15 mouse cellular contexts compared by ENCODE assay signal in genomic region chr7:49351596-49352258, GRCm38 (mm10).
DNase-seq lines count a peak whose midpoint lies in the region; ATAC-seq and TF ChIP-seq lines count a peak whose summit lies in the region.
"Had no signal": no experiment of that assay in that cellular context is flagged by ENCODE, and none has a peak within 500 bp of the region (broad histone marks: within the 10 kb centered on the region; RNA-seq: fewer than 3 reads in every experiment).

No protein-coding gene starts in this region.

- peak; percentile 56; the same call in 1 of the 2 replicates for ATAC-seq in intestine, embryonic 14.5 days (replicated peaks; ENCODE audit: low FRiP score, low TSS enrichment, low read depth)
- ATAC-seq in intestine, postnatal 0 days: no peak
- ATAC-seq in neural tube, embryonic 13.5 days (ENCODE audit: low read depth): no peak; the same call in 1 of the 2 replicates
- no peak for ATAC-seq in neural tube, embryonic 15.5 days (ENCODE audit: low FRiP score)
- ATAC-seq in limb, embryonic 12.5 days (ENCODE audit: insufficient number of reproducible peaks, insufficient read depth, low FRiP score, low TSS enrichment, low read depth): peak; percentile 84
- ATAC-seq in megakaryocyte, adult 5-6 weeks (ENCODE audit: poor library complexity, severe bottlenecking): no peak
- ATAC-seq: Patski had no signal

- H3K27ac ChIP-seq in intestine, embryonic 14.5 days (ENCODE audit: low read depth): no peak overlapping the region
- H3K27ac ChIP-seq in intestine, postnatal 0 days (ENCODE audit: low read depth, low read length): no peak overlapping the region
- peak overlapping the region; percentile 38; the same call in 1 of the 2 replicates for H3K27ac ChIP-seq in neural tube, embryonic 13.5 days (replicated peaks)
- no peak overlapping the region for H3K27ac ChIP-seq in neural tube, embryonic 15.5 days (replicated peaks)
- peak overlapping the region; percentile 73 for H3K27ac ChIP-seq in limb, embryonic 12.5 days
- H3K27ac ChIP-seq: embryonic facial prominence, embryonic 15.5 days; gastrocnemius, adult 2 months had no signal

- TF ChIP-seq CTCF in intestine, postnatal 0 days (IDR thresholded peaks at IDR 0.05; ENCODE audit: low read depth): no peak

- intact Hi-C loops in heart, postnatal 10 days (cut with DNase I): no loop called here

- H3K9me3 ChIP-seq in intestine, embryonic 14.5 days (ENCODE audit: control insufficient read depth, low read length): no peaks in the 10 kb centered on the region
- H3K9me3 ChIP-seq in intestine, postnatal 0 days (ENCODE audit: control insufficient read depth): no peaks in the 10 kb centered on the region
- H3K9me3 ChIP-seq in neural tube, embryonic 13.5 days: no peaks in the 10 kb centered on the region
- no peaks in the 10 kb centered on the region for H3K9me3 ChIP-seq in neural tube, embryonic 15.5 days (replicated peaks)
- no peaks in the 10 kb centered on the region for H3K9me3 ChIP-seq in limb, embryonic 12.5 days
- H3K9me3 ChIP-seq: embryonic facial prominence, embryonic 15.5 days had no signal

- no peak overlapping the region for H3K9ac ChIP-seq in intestine, embryonic 14.5 days (ENCODE audit: low read length)
- H3K9ac ChIP-seq in intestine, postnatal 0 days (ENCODE audit: low read depth, low read length): no peak overlapping the region
- no peak overlapping the region for H3K9ac ChIP-seq in neural tube, embryonic 13.5 days
- H3K9ac ChIP-seq in neural tube, embryonic 15.5 days (replicated peaks): no peak overlapping the region
- no peak overlapping the region for H3K9ac ChIP-seq in limb, embryonic 12.5 days (replicated peaks)
- H3K9ac ChIP-seq: embryonic facial prominence, embryonic 15.5 days had no signal

- no peak overlapping the region for H3K4me3 ChIP-seq in intestine, embryonic 14.5 days (ENCODE audit: low read depth, low read length)
- H3K4me3 ChIP-seq in intestine, postnatal 0 days (ENCODE audit: low read depth, low read length): no peak overlapping the region
- no peak overlapping the region for H3K4me3 ChIP-seq in neural tube, embryonic 13.5 days
- H3K4me3 ChIP-seq in neural tube, embryonic 15.5 days (replicated peaks): no peak overlapping the region
- H3K4me3 ChIP-seq in limb, embryonic 12.5 days (replicated peaks): no peak overlapping the region
- H3K4me3 ChIP-seq: embryonic facial prominence, embryonic 15.5 days; gastrocnemius, adult 2 months; myocyte had no signal

- H3K27me3 ChIP-seq in intestine, embryonic 14.5 days (replicated peaks; ENCODE audit: control insufficient read depth, insufficient read depth, low read length): no peaks in the 10 kb centered on the region
- H3K27me3 ChIP-seq in intestine, postnatal 0 days (replicated peaks; ENCODE audit: control insufficient read depth, insufficient read depth, low read length): no peaks in the 10 kb centered on the region
- no peaks in the 10 kb centered on the region for H3K27me3 ChIP-seq in neural tube, embryonic 13.5 days
- no peaks in the 10 kb centered on the region for H3K27me3 ChIP-seq in neural tube, embryonic 15.5 days (replicated peaks)
- H3K27me3 ChIP-seq in limb, embryonic 12.5 days: no peaks in the 10 kb centered on the region
- H3K27me3 ChIP-seq: embryonic facial prominence, embryonic 15.5 days; Patski had no signal

- no peak overlapping the region for H3K4me2 ChIP-seq in intestine, embryonic 14.5 days (ENCODE audit: low read length)
- no peak overlapping the region for H3K4me2 ChIP-seq in intestine, postnatal 0 days (replicated peaks; ENCODE audit: low read depth)
- no peak overlapping the region for H3K4me2 ChIP-seq in neural tube, embryonic 13.5 days
- no peak overlapping the region for H3K4me2 ChIP-seq in neural tube, embryonic 15.5 days
- no peak overlapping the region for H3K4me2 ChIP-seq in limb, embryonic 12.5 days
- H3K4me2 ChIP-seq: embryonic facial prominence, embryonic 15.5 days had no signal

- H3K36me3 ChIP-seq in intestine, embryonic 14.5 days (ENCODE audit: control insufficient read depth, insufficient read depth, low read length): no peaks in the 10 kb centered on the region
- H3K36me3 ChIP-seq in intestine, postnatal 0 days (ENCODE audit: control insufficient read depth, insufficient read depth): peaks cover 3% of the 10 kb centered on the region; the same call in 1 of the 2 replicates
- no peaks in the 10 kb centered on the region for H3K36me3 ChIP-seq in neural tube, embryonic 13.5 days
- no peaks in the 10 kb centered on the region for H3K36me3 ChIP-seq in neural tube, embryonic 15.5 days
- no peaks in the 10 kb centered on the region for H3K36me3 ChIP-seq in limb, embryonic 12.5 days
- H3K36me3 ChIP-seq: embryonic facial prominence, embryonic 15.5 days had no signal

- DNase-seq in intestine, embryonic 14.5 days (ENCODE audit: low spot score): no peak
- no peak for DNase-seq in heart, postnatal 10 days
- DNase-seq in cerebellum, postnatal 10 days: no peak
- DNase-seq: adrenal gland, postnatal 36 days; cerebellum, adult 18-20 months; gastrocnemius, adult 2 months; kidney, postnatal 14 days had no signal

- WGBS in intestine, embryonic 14.5 days: 69% methylated on average over 11 of the region's 11 CpGs
- WGBS in intestine, postnatal 0 days: 62% methylated on average over 11 of the region's 11 CpGs
- 35% methylated on average over 11 of the region's 11 CpGs for WGBS in neural tube, embryonic 13.5 days
- WGBS in neural tube, embryonic 15.5 days: 35% methylated on average over 11 of the region's 11 CpGs
- 56% methylated on average over 11 of the region's 11 CpGs for WGBS in limb, embryonic 12.5 days

- H3K4me1 ChIP-seq in intestine, embryonic 14.5 days (replicated peaks; ENCODE audit: control insufficient read depth, insufficient read depth, low read length): no peaks in the 10 kb centered on the region
- no peaks in the 10 kb centered on the region for H3K4me1 ChIP-seq in intestine, postnatal 0 days (replicated peaks; ENCODE audit: control insufficient read depth, insufficient read depth, low read length)
- peaks cover 63% of the 10 kb centered on the region for H3K4me1 ChIP-seq in neural tube, embryonic 13.5 days (replicated peaks)
- peaks cover 42% of the 10 kb centered on the region for H3K4me1 ChIP-seq in neural tube, embryonic 15.5 days
- H3K4me1 ChIP-seq in limb, embryonic 12.5 days (replicated peaks): peaks cover 9% of the 10 kb centered on the region

Comparison
In these comparisons a context has a peak if more than half of its experiments do, and no peak if none do; other contexts are left out.
1. ATAC-seq: peak in intestine, embryonic 14.5 days (single experiment) and limb, embryonic 12.5 days (single experiment); none in intestine, postnatal 0 days (single experiment), neural tube, embryonic 13.5 days (single experiment), neural tube, embryonic 15.5 days (single experiment) and megakaryocyte, adult 5-6 weeks (single experiment).
2. H3K27ac ChIP-seq: peak in neural tube, embryonic 13.5 days (single experiment) and limb, embryonic 12.5 days (single experiment); none in intestine, embryonic 14.5 days (single experiment), intestine, postnatal 0 days (single experiment) and neural tube, embryonic 15.5 days (single experiment).